8 mouse cellular contexts compared by ENCODE assay signal in genomic region chr15:100600047-100600695, GRCm38 (mm10). TPM values are rescaled to one million over a fixed set of nuclear protein-coding genes. Genes with fewer than 3 reads are reported as not detected.
DNase-seq lines count a peak whose midpoint lies in the region; ATAC-seq and TF ChIP-seq lines count a peak whose summit lies in the region.

No protein-coding gene starts in this region.

- H3K4me3 ChIP-seq in G1E (ENCODE audit: low read depth, low read length): peak overlapping the region; percentile 67
- peak overlapping the region; percentile 94 for H3K4me3 ChIP-seq in cerebellum, adult 2 months (replicated peaks; ENCODE audit: insufficient read depth, low read depth, low read length)
- peak overlapping the region; percentile 89 for H3K4me3 ChIP-seq in hindbrain, embryonic 12.5 days

- no peak for TF ChIP-seq CTCF in G1E (IDR thresholded peaks at IDR 0.05; ENCODE audit: low read depth, low read length)
- peak; percentile 47; the same call in 1 of the 2 replicates for TF ChIP-seq CTCF in cerebellum, adult 2 months (IDR thresholded peaks at IDR 0.05; ENCODE audit: borderline replicate concordance, insufficient read depth, low read depth, low read length)

- H3K9ac ChIP-seq in hindbrain, embryonic 12.5 days: peak overlapping the region; percentile 98

- TF ChIP-seq POLR2A in cerebellum, adult 2 months (IDR thresholded peaks at IDR 0.05; ENCODE audit: borderline replicate concordance, insufficient read depth, low read length): no peak

- peaks cover 32% of the 10 kb centered on the region for H3K27me3 ChIP-seq in G1E (ENCODE audit: insufficient read depth, low read length)
- H3K27me3 ChIP-seq in cerebellum, adult 2 months (ENCODE audit: control insufficient read depth, insufficient read depth, low read length): no peaks in the 10 kb centered on the region
- peaks cover 25% of the 10 kb centered on the region for H3K27me3 ChIP-seq in hindbrain, embryonic 12.5 days

- no peaks in the 10 kb centered on the region for H3K36me3 ChIP-seq in G1E (replicated peaks)
- H3K36me3 ChIP-seq in hindbrain, embryonic 12.5 days: no peaks in the 10 kb centered on the region

- WGBS in cerebellum, adult 2 months: 2% methylated on average over 35 of the region's 35 CpGs
- WGBS in hindbrain, embryonic 12.5 days: under 1% methylated on average over 27 of the region's 35 CpGs

- ATAC-seq in G1E (ENCODE audit: extremely low read depth, insufficient number of reproducible peaks, low FRiP score, poor library complexity, severe bottlenecking): peak; percentile 4; the same call in 1 of the 2 replicates
- ATAC-seq in hindbrain, embryonic 12.5 days (ENCODE audit: low FRiP score): peak; percentile 77

- peak; percentile 36 for DNase-seq in G1E (ENCODE audit: low spot score)
- DNase-seq in cerebellum, adult 2 months: peak; percentile 77 to 79
- peak; percentile 80 to 83 for DNase-seq in frontal cortex, postnatal 10 days (ENCODE audit: low spot score in 2 of 2)
- DNase-seq in layer of hippocampus, postnatal 36 days: peak; percentile 62 to 64
- DNase-seq in lung, postnatal 36 days: peak; percentile 86
- peak; percentile 83 for DNase-seq in retina, embryonic 14.5 days (ENCODE audit: low spot score)
- peak; percentile 87 for DNase-seq in thymus, postnatal 25 days

- H3K27ac ChIP-seq in cerebellum, adult 2 months (ENCODE audit: insufficient read depth, low read length): no peak overlapping the region
- H3K27ac ChIP-seq in hindbrain, embryonic 12.5 days: peak overlapping the region; percentile 90

- peak overlapping the region; percentile 83 for H3K4me2 ChIP-seq in hindbrain, embryonic 12.5 days (replicated peaks)

- peaks cover 5% of the 10 kb centered on the region; the same call in 1 of the 2 replicates for H3K4me1 ChIP-seq in G1E (ENCODE audit: insufficient read depth, low read depth, low read length)
- peaks cover 7% of the 10 kb centered on the region; the same call in 1 of the 2 replicates for H3K4me1 ChIP-seq in cerebellum, adult 2 months (ENCODE audit: control insufficient read depth, insufficient read depth, low read length)
- H3K4me1 ChIP-seq in hindbrain, embryonic 12.5 days: peaks cover 20% of the 10 kb centered on the region

- H3K9me3 ChIP-seq in G1E (replicated peaks): no peaks in the 10 kb centered on the region
- no peaks in the 10 kb centered on the region for H3K9me3 ChIP-seq in hindbrain, embryonic 12.5 days (replicated peaks)

RNA-seq across cellular contexts. Expression of gene Pou6f1, which starts 0.4 kb away (rescaled TPM):
- total RNA-seq in G1E (2014; fragmentation: Nextera tagmentation) (0.19 and 0.53 TPM in 2 replicates), G1E (2017) (0.11 TPM in 1 of 2 replicates, not detected in the other)
- 0.33 and 0.74 TPM in 2 replicates for polyA plus RNA-seq in G1E (2012)
- 63.9 and 64.5 TPM in 2 replicates for polyA plus RNA-seq in cerebellum, adult 2 months (2012; rRNA removed)
- 28.9 and 38.6 TPM in 2 replicates for polyA plus RNA-seq in hindbrain, embryonic 12.5 days (2016; fragmentation: Nextera tagmentation; extraction: Ambion mirVana)
- total RNA-seq in layer of hippocampus, postnatal 36 days (2021): 100 to 1,000 TPM; 105 to 106 TPM

RNA-seq across cellular contexts. Expression of gene Dazap2, which starts 15.0 kb away (rescaled TPM):
- total RNA-seq in G1E (2014; fragmentation: Nextera tagmentation) (234 and 277 TPM in 2 replicates), G1E (2017) (177 TPM in 2 replicates)
- polyA plus RNA-seq in G1E (2012): 52.4 and 56.6 TPM in 2 replicates
- polyA plus RNA-seq in cerebellum, adult 2 months (2012; rRNA removed): 214 and 220 TPM in 2 replicates
- 168 and 176 TPM in 2 replicates for polyA plus RNA-seq in hindbrain, embryonic 12.5 days (2016; fragmentation: Nextera tagmentation; extraction: Ambion mirVana)
- total RNA-seq in layer of hippocampus, postnatal 36 days (2021): 100 to 1,000 TPM; 108 to 109 TPM

RNA-seq across cellular contexts. Expression of gene Smagp, which starts 36.6 kb away (rescaled TPM):
- total RNA-seq in G1E (2014; fragmentation: Nextera tagmentation): not detected in 2 replicates
- total RNA-seq in G1E (2017): 2.6 and 2.7 TPM in 2 replicates
- polyA plus RNA-seq in G1E (2012): 2.7 and 3.3 TPM in 2 replicates
- polyA plus RNA-seq in cerebellum, adult 2 months (2012; rRNA removed): 3.3 and 3.7 TPM in 2 replicates
- 5.0 and 5.6 TPM in 2 replicates for polyA plus RNA-seq in hindbrain, embryonic 12.5 days (2016; fragmentation: Nextera tagmentation; extraction: Ambion mirVana)
- 1 to 10 TPM; 1.7 to 2.1 TPM for total RNA-seq in layer of hippocampus, postnatal 36 days (2021)

RNA-seq across cellular contexts. Expression of gene Tfcp2, which starts 48.4 kb away (rescaled TPM):
- total RNA-seq in G1E (2014; fragmentation: Nextera tagmentation): 16.0 and 18.8 TPM in 2 replicates
- total RNA-seq in G1E (2017): 8.7 and 10.9 TPM in 2 replicates
- polyA plus RNA-seq in G1E (2012): 2.9 and 3.9 TPM in 2 replicates
- polyA plus RNA-seq in cerebellum, adult 2 months (2012; rRNA removed): 25.4 and 27.6 TPM in 2 replicates
- 42.9 and 50.8 TPM in 2 replicates for polyA plus RNA-seq in hindbrain, embryonic 12.5 days (2016; fragmentation: Nextera tagmentation; extraction: Ambion mirVana)
- 10 to 100 TPM; 26.9 to 33.4 TPM for total RNA-seq in layer of hippocampus, postnatal 36 days (2021)

Comparison
In these comparisons a context has a peak if more than half of its experiments do, and no peak if none do; other contexts are left out.
1. DNase-seq: peak in every context shown above with its lines; median percentile 87 in thymus, postnatal 25 days; 86 in lung, postnatal 36 days; 83 in retina, embryonic 14.5 days; 82 in frontal cortex, postnatal 10 days; 78 in cerebellum, adult 2 months; 63 in layer of hippocampus, postnatal 36 days; 36 in G1E.
2. RNA of gene Pou6f1, which starts 0.4 kb away (polyA plus RNA-seq): 63.9 to 64.5 TPM in cerebellum, adult 2 months and 28.9 to 38.6 TPM in hindbrain, embryonic 12.5 days; 0.33 to 0.74 TPM in G1E; every median in the first group is over 10 times any median in the second.
3. Peak in every context shown above with its lines, with median percentiles within 50 percentile points of each other: H3K4me3 ChIP-seq.